Mouse (Mus musculus) stomach, embryonic 16.5 days (tissue): ENCODE measurements around the gene Jmjd1c. TPM values are rescaled to one million over a fixed set of nuclear protein-coding genes. Genes with fewer than 3 reads are reported as not detected.

ENCODE experiments used
- ATAC-seq: fragments of 200-750 bp; cut with Nextera tagmentation; 2 replicates; pipeline ENCODE4 v1.8.0; 2017; ENCODE audit warnings: moderate number of reproducible peaks, moderate TSS enrichment; ENCODE audit not compliant: insufficient read depth, low FRiP score
- H3K27ac ChIP-seq: fragments of 300-500 bp; sonication (generic); 2 replicates; pipeline ENCODE4 v1.5.1; 2014; ENCODE audit warnings: low read length
- H3K27me3 ChIP-seq: fragments of 300-500 bp; sonication (generic); 2 replicates; pipeline ENCODE4 v1.6.1; 2014; ENCODE audit warnings: low read length, control low read depth, mixed read lengths; ENCODE audit not compliant: control insufficient read depth, insufficient read depth
- H3K36me3 ChIP-seq: fragments of 300-500 bp; sonication (generic); 2 replicates; pipeline ENCODE4 v1.6.1; 2014; ENCODE audit warnings: low read length; ENCODE audit not compliant: control insufficient read depth, insufficient read depth
- H3K4me1 ChIP-seq: fragments of 300-500 bp; sonication (generic); 2 replicates; pipeline ENCODE4 v1.6.1; 2014; ENCODE audit warnings: low read length, control low read depth, mixed read lengths; ENCODE audit not compliant: control insufficient read depth, insufficient read depth
- H3K4me2 ChIP-seq: fragments of 300-500 bp; sonication (generic); 2 replicates; pipeline ENCODE4 v1.6.1; 2014; ENCODE audit warnings: low read depth, low read length, mixed read lengths
- H3K4me3 ChIP-seq: fragments of 300-500 bp; sonication (generic); replicated peaks from 2 replicates; pipeline ENCODE4 v1.5.1; 2014; ENCODE audit warnings: mild to moderate bottlenecking, low read length
- H3K9ac ChIP-seq: fragments of 300-500 bp; sonication (generic); 2 replicates; pipeline ENCODE4 v1.6.1; 2014; ENCODE audit warnings: low read length
- H3K9me3 ChIP-seq: fragments of 300-500 bp; sonication (generic); replicated peaks from 2 replicates; pipeline ENCODE4 v1.6.1; 2016; ENCODE audit warnings: low read length, control low read depth; ENCODE audit not compliant: control insufficient read depth
- WGBS: fragments of 180-500 bp; shearing (Covaris S2); extraction: QIAGEN DNeasy Blood & Tissue Kit; methylation state at CpG from one replicate; pipeline ENCODE4 v1.1.7; 2014; 5-methylcytosine and 5-hydroxymethylcytosine counted together
- polyA plus RNA-seq: library from polyadenylated mRNA; unstranded; fragments of >200 nt; fragmentation: Nextera tagmentation; extraction: Ambion mirVana; gene quantifications from 2 replicates; pipeline ENCODE4 v1.2.1, GENCODE M21; 2015

Gene Jmjd1c
- polyA plus RNA-seq, 1 experiment from 2014 or later = 30.3 TPM

- H3K9ac ChIP-seq = peak overlapping the region; percentile 91; the same call in 1 of the 2 replicates
- H3K4me1 ChIP-seq = peaks cover 17% of the 10 kb centered on the region
- peak overlapping the region; percentile 81 for H3K4me2 ChIP-seq
- WGBS = 72% methylated on average over 9 of the region's 9 CpGs
- no peak overlapping the region for H3K27ac ChIP-seq
- no peaks in the 10 kb centered on the region for H3K36me3 ChIP-seq
- peak overlapping the region; percentile 90 for H3K4me3 ChIP-seq
- H3K9me3 ChIP-seq = no peaks in the 10 kb centered on the region
- H3K27me3 ChIP-seq = no peaks in the 10 kb centered on the region
- no peak for ATAC-seq
Measured at GRCm38 (mm10) chr10:67283516-67283915, 187.6 kb downstream of the Jmjd1c start.

DNA sequence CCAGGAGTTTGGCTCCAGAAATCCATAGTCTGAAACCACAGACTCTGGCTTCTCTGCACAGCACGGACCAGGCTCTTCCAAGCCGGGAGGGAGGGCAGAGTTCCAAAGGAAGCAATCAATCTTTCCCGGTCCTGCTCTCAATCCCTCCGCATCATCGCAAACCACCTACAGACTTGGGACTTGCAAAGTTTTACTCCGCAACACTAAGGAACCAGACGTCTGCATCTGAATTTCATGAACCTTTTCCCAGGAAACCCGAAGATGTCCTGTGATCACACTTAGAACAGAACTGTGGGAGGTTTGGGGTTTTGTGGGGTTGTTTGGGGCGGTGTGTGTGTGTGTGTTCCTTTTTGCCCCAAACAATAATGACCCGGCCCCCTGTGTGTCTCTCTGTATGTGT, 188.4 kb downstream of the Jmjd1c start:
- Histone ChIP-seq H3K36me3 (no peaks in the 10 kb centered on the region), H3K4me1 (peaks cover 17% of the 10 kb centered on the region), H3K27ac (peak overlapping the region; percentile 76), H3K4me3 (peak overlapping the region; percentile 90), H3K4me2 (peak overlapping the region; percentile 81), H3K9ac (peak overlapping the region; percentile 91), H3K27me3 (no peaks in the 10 kb centered on the region), H3K9me3 (no peaks in the 10 kb centered on the region)
- under 1% methylated on average over 10 of the region's 10 CpGs for WGBS
- peak; percentile 2; the same call in 1 of the 2 replicates for ATAC-seq

DNA sequence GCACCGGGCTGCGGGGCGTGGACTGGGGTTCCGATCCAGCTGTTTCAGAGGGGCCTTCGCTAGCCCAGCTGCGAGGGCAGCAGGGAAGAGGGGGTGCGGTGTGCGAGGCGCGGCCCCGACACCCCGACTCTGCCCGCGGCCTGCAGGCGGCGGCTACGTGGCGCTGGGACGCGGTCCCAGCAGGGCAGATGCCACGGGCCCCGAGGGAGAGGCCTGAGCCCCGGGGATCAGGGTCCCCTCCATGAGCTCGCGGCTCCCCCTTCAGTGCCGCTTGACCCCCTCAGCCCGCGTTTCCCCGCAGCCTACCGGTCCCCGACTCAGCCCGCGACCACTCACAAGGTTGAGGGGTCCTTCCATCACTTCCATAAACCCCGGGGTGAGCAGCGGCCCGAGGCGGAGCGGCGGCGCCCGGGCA, 188.8 kb downstream of the Jmjd1c start:
- peak overlapping the region; percentile 91 for H3K9ac ChIP-seq
- peak overlapping the region; percentile 81 for H3K4me2 ChIP-seq
- WGBS = under 1% methylated on average over 40 of the region's 41 CpGs
- ATAC-seq = peak; percentile 36
- H3K9me3 ChIP-seq = no peaks in the 10 kb centered on the region
- H3K27ac ChIP-seq = peak overlapping the region; percentile 76
- peaks cover 17% of the 10 kb centered on the region for H3K4me1 ChIP-seq
- H3K4me3 ChIP-seq = peak overlapping the region; percentile 90
- no peaks in the 10 kb centered on the region for H3K27me3 ChIP-seq
- H3K36me3 ChIP-seq = no peaks in the 10 kb centered on the region

DNA sequence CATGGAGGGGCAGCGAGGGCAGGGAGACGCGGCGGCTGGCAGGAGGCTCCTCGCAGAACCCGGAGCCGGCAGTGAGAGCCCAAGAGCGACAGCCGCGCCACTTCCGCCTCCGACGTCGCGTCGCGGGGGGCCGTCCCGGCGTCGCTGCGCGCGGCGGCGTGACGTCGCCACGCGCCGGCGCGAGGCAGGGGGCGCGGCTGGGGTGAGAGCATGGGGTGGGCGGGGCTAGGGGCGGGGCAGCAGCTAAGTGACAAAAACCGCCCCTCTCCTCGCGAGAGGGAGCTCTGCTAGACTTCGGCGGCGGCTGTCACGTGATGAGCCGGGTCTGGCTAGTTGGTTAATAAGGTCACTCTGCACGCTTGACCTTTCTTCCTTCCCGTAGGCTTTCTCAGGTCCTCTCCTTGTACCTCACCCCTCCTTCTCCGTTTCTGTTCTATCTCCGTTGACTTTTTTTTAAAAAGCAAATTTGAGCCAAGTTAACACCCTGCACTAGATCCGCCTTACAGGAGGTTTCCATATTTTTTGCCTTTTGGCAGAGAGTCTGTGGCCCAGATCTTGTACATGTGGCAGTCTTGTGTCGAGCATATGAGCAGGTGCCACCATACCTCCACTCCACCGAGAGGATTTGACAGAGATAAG, 189.4 kb downstream of the Jmjd1c start, which contains the start of gene Nrbf2:
Gene Nrbf2, minus strand, starts transcription at position 130 of the 639 bp plus-strand sequence.
- peak within 1 kb of the TSS; percentile 76 for H3K27ac ChIP-seq
- WGBS = 2% methylated on average over 52 of the region's 52 CpGs
- H3K9me3 ChIP-seq = no peaks in the 10 kb centered on the region
- H3K9ac ChIP-seq = peak within 1 kb of the TSS; percentile 91
- peaks cover 17% of the 10 kb centered on the region for H3K4me1 ChIP-seq
- peak; percentile 91 for ATAC-seq
- peak within 1 kb of the TSS; percentile 81 for H3K4me2 ChIP-seq
- no peaks in the 10 kb centered on the region for H3K36me3 ChIP-seq
- no peaks in the 10 kb centered on the region for H3K27me3 ChIP-seq
- H3K4me3 ChIP-seq = peak within 1 kb of the TSS; percentile 90

GRCm38 (mm10) chr10:67287877-67288276, 192.0 kb downstream of the Jmjd1c start:
- ATAC-seq = no peak
- WGBS = 69% methylated on average over 3 of the region's 3 CpGs
- peak overlapping the region; percentile 41; the same call in 1 of the 2 replicates for H3K27ac ChIP-seq

DNA sequence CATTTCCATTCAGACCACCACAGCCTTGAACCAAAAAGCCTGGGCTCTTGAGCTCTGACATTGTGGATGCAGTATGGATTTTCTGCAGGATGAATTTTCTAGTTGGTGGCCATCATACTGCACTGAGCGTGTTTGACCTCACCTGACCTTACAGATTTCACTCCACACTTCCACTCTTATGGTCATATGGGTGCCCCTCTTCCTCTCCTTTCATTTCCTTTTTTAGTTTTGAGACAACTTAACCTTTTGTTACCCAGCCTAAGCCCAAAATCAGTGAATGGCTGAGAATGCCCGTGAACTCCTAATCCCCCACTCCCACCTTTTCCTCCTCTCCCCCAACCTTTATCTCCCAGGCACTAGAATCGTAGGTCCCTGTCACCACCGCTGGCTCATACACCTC, 194.7 kb downstream of the Jmjd1c start:
- H3K9ac ChIP-seq = no peak overlapping the region
- no peak overlapping the region for H3K4me2 ChIP-seq
- ATAC-seq = no peak
- H3K4me1 ChIP-seq = 0 out of 2 replicates have a peak, but pooled peaks cover under 1% of the 10 kb centered on the region
- H3K9me3 ChIP-seq = no peaks in the 10 kb centered on the region
- no peak overlapping the region for H3K4me3 ChIP-seq
- 64% methylated on average over 4 of the region's 4 CpGs for WGBS
- no peak overlapping the region for H3K27ac ChIP-seq
- H3K27me3 ChIP-seq = no peaks in the 10 kb centered on the region
- H3K36me3 ChIP-seq = no peaks in the 10 kb centered on the region

More at GRCm38 (mm10) chr10:67287877-67288276, 192.0 kb downstream of the Jmjd1c start:
- Histone ChIP-seq H3K4me2 (no peak overlapping the region), H3K27me3 (no peaks in the 10 kb centered on the region), H3K4me1 (peaks cover 14% of the 10 kb centered on the region), H3K4me3 (no peak overlapping the region), H3K9me3 (no peaks in the 10 kb centered on the region), H3K9ac (no peak overlapping the region), H3K36me3 (no peaks in the 10 kb centered on the region)

DNA sequence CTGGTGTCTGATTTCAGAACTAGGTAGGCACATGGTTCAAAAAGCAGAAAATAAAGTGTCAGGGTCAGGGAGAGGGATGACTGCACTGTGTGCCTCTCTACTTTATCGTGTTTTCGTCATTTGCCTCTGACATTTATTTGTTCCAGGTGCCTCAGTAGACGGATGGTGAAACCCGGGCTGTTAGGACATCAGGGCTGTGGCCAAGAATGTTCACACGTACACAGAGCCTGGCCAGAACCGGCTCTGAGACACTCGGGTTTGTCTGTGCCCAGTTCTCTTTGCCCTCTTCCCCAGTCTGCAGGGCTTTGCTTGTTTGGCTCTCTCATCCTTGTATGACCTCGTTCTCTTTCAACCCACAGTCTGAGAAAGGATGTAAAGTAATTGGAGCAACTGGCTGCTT, 195.2 kb downstream of the Jmjd1c start:
- no peaks in the 10 kb centered on the region for H3K9me3 ChIP-seq
- H3K4me2 ChIP-seq = no peak overlapping the region
- no peak overlapping the region for H3K9ac ChIP-seq
- no peaks in the 10 kb centered on the region for H3K4me1 ChIP-seq
- ATAC-seq = no peak
- no peaks in the 10 kb centered on the region for H3K27me3 ChIP-seq
- 42% methylated on average over 8 of the region's 8 CpGs for WGBS
- H3K36me3 ChIP-seq = no peaks in the 10 kb centered on the region
- H3K27ac ChIP-seq = no peak overlapping the region
- H3K4me3 ChIP-seq = no peak overlapping the region

GRCm38 (mm10) chr10:67295331-67295730, 199.4 kb downstream of the Jmjd1c start:
- Histone ChIP-seq H3K36me3 (no peaks in the 10 kb centered on the region), H3K27me3 (no peaks in the 10 kb centered on the region), H3K4me1 (no peaks in the 10 kb centered on the region), H3K27ac (no peak overlapping the region), H3K9me3 (no peaks in the 10 kb centered on the region), H3K9ac (no peak overlapping the region), H3K4me3 (no peak overlapping the region), H3K4me2 (no peak overlapping the region)
- ATAC-seq = no peak
- WGBS = 74% methylated on average over 5 of the region's 5 CpGs

GRCm38 (mm10) chr10:67295938-67296466, 200.1 kb downstream of the Jmjd1c start:
- H3K27me3 ChIP-seq = no peaks in the 10 kb centered on the region
- no peaks in the 10 kb centered on the region for H3K9me3 ChIP-seq
- no peak overlapping the region for H3K27ac ChIP-seq
- H3K36me3 ChIP-seq = no peaks in the 10 kb centered on the region
- H3K4me2 ChIP-seq = no peak overlapping the region
- 68% methylated on average over 7 of the region's 7 CpGs for WGBS
- no peak for ATAC-seq
- no peak overlapping the region for H3K9ac ChIP-seq
- H3K4me3 ChIP-seq = no peak overlapping the region
- H3K4me1 ChIP-seq = no peaks in the 10 kb centered on the region
